Mouse (Mus musculus): Measurements from ENCODE around the gene Dnm2.

DNA sequence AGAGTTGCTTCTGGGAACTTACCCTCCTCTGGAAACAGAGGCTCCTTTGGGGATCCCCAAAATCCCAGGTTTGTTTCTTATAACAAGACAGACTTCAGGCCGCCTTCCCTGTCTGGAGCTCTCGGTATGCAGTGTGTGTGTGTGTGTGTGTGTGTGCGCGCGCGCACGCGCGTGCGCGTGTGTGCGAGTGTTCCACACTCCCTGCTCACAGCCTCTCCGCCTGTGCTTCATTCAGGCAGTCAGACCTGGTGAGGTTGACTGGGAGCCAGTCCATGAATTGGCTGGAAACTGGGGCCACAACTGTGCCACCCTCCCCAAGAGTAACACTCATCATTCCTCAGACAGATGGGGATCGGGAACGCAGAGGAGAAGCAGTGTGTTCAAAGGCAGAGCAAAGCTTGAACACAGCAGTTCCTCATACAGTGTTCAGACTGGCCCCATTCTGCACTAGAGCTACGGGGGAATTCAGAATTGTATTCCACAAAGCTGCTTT lies 72.4 kb downstream of the Dnm2 start:
- no peak for TF ChIP-seq CTCF (IDR thresholded peaks at IDR 0.05; ENCODE audit: low read depth)
- no peak for TF ChIP-seq EP300 (optimal IDR thresholded peaks at IDR 0.05)

Measured in stomach, postnatal 0 days (tissue).